Mouse (Mus musculus) embryo, embryonic 11 days (tissue): ENCODE measurements around the gene Sbp.
"Not testable (repeated sequence)": the region's sequence is repeated elsewhere in the genome, so short reads cannot be mapped to it uniquely, and the experiment has no call there.

ENCODE experiments used
- DNase-seq: peaks from one replicate; pipeline ENCODE4 v3.0.0-alpha.2; 2015

Gene Sbp

DNA sequence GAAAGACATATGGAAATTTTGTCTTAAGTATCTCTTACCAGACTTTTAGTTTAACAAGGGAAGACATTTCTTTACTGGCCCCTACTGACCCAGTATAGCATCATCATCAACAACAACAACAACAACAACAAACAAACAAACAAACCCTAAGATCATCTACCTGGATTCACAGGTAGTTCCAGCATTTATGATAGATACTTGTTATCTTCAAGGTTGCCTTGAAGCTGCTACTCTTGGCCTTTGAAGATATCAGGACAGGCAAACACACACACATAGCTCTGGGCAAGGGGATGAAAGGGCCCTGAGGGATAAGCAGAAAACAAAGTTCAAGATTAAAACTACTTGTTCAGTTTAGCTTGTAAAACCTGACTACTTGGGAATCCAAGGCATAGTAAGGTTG lies at the start of gene Sbp:
Gene Sbp, plus strand, starts transcription at position 301 of the 400 bp plus-strand sequence.
- no peak for DNase-seq

DNA sequence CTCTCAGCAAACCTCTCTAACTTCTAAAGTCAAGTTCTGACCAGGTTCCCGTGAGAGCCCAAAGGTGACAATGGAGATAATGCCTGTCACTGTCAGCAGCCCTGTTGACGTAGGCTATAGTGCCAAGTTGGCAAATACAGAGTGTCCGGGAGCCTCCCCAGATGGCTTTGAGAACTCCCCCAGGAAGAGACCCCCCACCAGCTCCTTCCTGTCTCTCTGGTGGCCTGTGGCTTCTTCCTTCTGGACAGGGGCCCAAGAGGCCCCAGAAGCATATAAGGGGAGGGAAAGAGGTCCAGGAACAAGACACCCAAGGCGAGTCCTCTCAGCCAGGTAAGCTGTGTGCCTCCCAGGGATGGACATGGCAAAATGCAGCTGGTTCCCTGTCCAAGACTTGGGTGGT lies 24.3 kb upstream of the Sbp start, which contains the start of gene Dcpp3:
Gene Dcpp3, plus strand, starts transcription at position 301 of the 400 bp plus-strand sequence.
- DNase-seq, result not testable (repeated sequence)

DNA sequence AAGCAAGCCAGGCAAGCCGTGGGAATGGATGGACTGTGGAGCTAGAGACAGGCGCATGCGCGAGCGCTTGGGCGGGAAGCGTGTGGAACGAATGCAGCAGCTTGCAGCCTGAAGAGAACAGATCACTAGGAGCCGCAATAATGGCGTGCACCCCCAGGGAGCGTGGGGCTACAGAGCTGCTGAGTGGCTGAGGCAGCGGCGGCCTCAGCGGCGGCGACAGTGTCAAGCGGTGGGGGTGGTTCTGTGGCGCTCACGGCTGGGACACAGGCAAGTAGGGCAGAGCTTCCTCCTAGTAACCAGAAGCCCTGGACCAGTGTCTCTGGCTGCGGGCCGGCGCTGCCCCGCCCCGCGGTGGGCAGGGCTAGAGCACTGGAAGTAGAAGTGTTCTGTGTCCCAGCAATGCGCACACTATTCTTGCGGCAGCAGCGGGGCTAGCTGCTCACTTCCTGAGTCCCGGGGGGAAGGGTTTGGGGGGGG lies 16.9 kb upstream of the Sbp start:
- peak; percentile 94 for DNase-seq

DNA sequence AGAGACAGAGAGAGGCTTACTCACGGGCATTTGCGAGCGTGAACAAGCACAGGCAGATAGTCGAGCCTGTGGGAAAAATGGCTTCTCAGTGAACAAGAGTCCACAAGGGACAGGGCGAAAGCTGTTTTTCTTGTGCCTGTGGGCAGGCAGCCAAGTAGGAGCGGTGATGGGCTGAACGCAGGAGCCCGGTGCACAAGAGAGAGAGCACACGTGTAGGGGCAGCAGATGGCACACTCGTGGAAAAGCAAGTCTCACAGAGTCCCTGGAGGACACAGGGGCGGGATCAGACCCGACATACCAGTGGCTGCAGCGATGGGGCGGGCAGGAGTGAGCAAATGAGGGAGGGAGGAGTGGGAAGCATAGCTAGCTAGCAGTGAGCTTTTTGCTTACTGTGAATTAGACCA lies 16.4 kb upstream of the Sbp start:
- peak; percentile 81 for DNase-seq

DNA sequence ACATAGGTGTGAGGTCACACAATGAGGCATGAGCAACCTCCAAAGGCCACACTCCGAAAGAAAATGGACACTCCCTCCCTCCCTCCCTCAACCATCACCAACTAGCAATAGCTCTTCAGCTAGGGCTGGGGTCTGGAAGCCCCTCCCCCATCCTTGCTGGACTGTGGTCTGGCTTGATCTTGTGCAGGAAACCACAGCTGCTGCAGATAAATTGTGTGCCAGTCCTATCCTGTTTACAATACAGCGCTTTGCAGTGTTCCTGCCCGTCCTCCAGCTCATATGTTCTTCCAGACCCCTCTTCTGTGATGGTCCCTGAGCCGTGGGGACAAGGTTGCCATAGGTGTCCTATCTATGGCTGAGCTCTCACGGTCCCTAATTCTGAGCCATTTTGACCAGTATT lies 10.3 kb upstream of the Sbp start:
- no peak for DNase-seq

DNA sequence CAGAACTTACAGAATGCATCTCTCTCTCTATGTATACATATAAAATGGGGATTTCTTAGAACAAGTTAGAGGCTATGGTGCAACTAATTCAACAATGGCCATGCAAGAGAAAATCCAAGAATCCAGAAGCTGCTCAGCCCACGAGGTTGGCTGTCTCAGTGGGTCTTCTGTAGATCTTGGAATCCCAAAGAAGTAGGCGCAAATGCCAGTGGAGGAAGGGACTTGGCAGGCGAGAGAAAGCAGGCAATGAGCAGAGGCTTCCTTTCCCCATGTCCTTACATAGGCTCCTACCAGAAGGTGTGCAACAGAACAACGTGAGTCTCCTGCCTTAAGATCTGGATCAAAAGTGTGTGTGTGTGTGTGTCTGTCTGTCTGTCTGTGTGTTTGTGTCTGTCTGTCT lies 6.0 kb downstream of the Sbp start:
- not testable (repeated sequence) for DNase-seq

DNA sequence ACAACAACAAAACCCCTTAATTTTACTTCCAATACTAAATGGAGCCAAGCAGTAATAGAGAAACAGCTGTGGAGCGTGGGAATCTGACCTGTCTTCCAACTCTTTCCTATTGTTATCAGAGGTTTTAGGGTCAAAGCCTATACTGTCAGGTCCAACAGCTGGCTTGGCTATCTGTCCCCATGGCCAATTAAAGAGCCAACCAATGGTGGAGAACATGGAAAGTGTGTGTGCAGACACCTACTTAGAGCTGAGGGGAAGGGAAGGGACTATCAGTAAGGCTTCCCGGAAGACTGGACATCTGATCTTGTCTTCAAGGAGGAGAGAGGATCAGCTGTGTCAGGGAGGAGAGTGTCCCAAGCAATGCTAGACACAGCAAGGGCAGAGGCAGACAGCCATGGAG lies 7.6 kb downstream of the Sbp start:
- no peak for DNase-seq

DNA sequence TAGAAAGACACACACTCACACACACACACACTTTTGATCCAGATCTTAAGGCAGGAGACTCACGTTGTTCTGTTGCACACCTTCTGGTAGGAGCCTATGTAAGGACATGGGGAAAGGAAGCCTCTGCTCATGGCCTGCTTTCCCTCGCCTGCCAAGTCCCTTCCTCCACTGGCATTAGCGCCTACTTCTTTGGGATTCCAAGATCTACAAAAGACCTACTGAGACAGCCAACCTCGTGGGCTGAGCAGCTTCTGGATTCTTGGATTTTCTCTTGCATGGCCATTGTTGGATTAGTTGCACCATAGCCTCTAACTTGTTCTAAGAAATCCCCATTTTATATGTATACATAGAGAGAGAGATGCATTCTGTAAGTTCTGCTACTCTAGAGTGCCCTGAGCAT lies 9.4 kb downstream of the Sbp start:
- not testable (repeated sequence) for DNase-seq

DNA sequence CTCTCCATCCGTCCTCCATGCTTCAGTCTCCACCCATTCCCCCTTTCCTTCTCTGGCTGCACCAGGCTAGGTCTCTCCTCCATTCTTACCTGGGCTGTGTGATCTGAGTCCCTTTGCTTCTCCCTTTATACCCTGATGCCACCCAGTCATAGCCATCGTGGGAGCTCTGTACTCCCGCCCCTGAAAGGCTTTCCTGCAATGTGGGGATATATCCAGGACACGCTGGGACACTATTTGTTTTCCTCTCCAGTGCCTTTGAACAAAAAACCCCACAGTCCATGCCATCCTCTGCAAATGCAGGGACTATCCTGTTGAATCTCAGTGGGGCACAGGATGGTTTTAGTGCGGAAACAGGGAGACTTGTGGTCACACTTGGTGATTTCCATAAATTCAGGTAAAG lies 13.7 kb downstream of the Sbp start, which contains the start of gene Sbpl:
Gene Sbpl, minus strand, starts transcription at position 101 of the 400 bp plus-strand sequence.
- no peak for DNase-seq

DNA sequence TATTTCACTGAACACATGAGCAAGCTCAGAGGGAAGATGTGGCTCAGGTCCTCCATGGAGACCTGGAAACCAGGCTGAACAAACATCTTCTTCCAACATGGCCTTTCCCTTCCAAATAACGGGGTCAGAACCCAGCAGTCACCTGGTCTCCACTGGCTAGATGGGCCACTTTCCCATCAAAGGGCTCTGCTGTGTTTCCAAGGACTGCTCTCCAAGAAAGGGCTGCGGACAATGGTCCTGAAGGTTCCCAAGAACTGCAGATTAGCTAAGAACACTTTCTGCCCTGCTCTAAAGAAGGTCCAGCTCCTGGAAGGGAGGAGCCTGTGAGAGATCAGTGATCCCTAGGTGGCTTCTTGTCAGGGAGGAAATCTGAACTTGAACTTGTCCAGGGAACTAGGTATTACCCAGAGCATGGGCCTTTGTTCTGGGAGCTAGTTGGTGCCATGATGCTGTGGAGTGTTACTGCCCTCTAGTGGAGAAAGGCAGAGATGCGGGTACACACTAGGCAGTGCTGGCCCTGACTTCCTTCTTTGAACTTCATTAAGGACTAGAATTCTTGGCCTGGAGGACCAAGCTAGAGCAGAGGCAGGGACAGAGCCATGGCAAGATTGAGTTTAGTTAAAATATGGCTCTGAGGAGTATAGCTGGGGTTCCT lies 18.7 kb downstream of the Sbp start:
- peak; percentile 90 for DNase-seq

DNA sequence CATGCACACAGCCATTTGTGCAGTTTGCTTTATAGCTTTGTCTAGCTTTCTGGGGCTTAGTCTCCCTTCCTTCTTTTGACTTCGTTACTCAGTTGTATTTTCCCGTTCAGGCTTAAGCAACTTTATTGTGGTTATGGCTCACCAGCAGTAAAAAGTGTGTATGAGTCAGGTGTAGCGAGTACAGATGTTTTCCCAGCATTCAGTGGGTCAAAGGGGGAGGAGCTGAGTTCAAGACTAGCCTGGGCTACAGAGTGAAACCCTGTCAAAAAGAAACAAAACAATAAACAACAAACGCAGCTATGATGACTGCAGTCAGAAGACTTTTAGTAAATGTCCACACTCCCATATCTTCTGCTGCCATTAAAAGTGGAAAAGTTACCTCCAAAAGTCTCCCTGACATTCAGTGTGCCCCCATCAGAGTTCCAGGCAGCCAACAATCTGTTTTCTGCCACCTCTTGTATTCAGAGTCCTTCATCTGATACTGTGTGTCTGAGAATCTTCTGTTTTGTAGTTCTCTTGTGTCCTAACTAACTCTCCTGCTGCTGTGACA lies 20.2 kb downstream of the Sbp start:
- DNase-seq, result no peak

DNA sequence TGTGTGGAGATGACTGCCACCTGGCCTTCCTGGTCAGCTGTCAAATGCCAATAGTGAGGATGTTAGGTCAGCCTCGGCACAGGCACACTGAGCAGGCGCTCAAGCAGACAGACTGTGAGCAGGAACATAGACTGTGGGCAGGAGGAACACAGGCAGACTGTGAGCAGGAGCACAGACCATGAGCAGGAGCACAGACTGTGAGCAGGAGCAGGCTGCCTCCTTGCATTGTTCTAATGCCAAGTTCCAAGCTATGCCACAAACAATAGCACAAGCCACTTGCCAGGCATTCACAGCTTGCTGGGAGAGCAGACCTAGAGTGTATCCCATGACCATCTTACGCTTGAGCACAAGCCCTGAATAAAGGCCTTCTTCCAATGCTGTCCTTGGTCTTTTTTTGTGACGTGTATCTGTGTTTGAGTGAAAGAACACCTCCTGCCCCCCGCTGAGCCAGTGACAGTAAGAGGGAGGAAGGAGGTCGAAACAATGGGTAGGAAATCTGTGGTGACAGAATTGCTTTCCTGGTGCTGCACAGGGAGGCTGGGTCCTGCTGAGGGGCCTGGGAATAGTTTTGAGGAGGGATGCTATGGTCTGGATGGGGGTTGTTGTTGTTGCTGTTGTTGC lies 24.4 kb downstream of the Sbp start:
- DNase-seq, result no peak

DNA sequence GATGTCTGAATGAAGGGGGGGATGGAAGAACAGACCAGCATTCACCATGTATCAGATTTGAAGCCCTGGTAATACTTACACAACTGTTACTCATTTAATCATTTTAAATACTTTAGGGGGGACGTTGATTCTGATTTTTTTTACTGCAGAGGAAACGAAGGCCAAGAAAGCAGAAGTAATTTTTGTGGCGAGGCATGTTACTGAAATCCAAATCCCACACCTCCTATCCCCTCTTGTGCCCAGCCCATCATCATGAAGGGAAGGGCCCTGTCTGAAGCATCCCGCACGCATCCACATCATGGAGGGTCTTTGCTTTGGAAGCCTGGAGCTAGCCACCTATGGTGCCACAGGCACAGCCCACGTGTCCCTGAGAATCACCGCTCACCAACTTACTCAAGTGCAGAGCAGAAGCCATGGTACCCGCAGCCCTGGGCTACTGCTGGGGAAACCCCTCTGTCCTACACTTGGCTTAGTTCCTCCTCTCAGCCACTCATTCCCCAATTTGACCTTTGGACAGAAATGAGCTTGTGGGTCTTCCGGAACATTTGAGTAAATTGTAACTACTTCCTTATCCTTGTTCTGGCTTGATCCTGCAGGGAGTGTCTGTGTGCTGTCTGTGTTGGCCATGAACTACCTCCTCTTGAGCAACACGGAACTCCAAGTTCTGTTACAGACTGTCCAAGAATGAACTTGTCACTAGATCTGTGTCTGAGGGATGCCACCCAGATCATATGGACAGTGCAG lies 25.4 kb downstream of the Sbp start:
- no peak for DNase-seq

DNA sequence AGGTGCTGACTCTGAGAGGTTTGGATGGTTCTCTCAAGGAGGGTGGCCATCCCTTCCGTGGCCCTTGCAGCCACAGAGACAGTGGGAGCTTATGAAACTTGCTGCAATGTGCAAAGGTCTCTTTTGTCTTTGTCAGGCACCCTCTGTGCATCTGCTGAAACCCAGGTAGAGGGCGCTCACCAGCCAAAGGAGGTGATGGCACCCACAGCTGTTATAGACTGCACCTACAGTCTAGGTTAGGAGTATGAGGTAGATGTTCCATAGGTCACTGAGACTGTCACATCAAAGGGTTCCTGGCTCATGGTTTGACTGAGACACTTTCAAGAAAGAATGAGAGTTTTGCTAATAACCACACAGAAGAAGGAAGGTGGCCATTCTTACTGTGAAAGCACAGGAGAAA lies 27.3 kb downstream of the Sbp start:
- no peak for DNase-seq

DNA sequence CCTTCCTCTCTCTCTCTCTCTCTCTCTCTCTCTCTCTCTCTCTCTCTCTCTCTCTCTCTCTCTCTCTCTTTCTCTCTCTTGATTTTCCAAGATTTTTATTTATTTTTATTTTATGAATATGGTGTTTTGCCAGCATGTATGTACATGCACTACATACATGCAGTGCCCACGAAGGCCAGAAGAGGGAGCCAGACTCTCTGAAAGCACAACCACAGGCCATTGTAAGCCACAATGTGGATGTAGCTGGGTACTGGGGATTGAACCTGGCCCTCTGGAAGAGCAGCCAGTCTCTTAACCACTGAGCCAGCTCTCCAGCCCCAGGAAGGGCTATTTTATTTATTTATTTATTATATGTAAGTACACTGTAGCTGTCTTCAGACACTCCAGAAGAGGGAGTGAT lies 27.8 kb downstream of the Sbp start:
- DNase-seq, result peak; percentile 73

DNA sequence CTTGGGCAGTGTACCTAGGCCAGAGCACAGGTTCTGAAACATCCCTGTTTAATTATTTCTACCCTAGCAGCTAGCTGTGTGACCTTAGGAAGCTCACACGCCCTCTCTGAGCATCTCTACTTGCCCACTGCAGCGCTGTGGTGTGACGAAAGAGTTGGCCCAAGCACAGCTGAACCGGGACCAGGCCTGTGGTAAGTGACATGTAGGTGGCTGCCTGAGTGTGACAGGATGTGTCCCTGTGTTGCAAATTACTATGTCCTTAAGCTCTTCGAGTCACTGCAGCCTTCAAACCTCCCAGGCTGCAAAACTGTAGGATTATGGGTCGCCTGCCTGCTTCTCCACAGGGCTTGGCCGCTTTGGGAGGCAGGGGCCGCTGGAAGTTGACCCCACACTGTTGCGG lies 29.8 kb downstream of the Sbp start:
- no peak for DNase-seq

DNA sequence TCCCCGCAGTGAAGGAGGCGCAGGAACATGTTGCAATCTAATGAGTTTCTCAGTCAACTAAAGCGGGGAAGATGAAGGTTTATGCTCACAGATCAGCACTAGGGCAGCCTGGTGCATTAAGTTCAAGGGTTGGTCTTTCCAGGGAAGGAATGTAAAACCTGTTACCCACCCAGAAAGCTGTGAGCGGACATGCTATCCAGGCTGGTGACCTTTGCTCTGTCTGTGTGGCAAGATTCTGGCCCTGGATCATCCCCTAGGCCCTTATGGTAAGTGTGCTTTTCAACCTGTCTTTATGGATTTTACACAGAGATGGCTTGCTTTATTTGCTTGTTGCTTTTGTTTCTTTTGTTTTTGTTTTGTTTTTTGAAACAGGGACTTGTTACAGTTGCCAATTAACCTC lies 35.2 kb downstream of the Sbp start:
- DNase-seq, result no peak

DNA sequence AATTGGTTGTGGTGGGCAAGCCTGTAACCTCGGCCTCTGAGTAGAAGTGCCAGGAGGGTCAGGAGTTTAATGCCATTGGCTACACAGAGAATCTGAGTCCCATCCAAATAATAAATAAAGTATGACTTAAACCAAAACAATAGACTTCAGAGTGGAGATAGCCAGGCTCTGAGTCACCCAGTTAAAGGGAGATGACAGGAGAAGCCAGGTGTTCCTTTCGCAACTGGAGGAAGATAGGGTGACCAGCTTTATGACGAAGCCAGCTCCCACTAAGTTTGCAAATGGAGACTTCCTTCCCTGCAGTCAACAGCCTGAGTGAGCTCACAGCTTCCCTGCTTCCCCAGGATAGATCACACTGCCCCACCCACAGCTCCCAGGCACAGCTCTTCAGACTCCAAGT lies 38.0 kb downstream of the Sbp start:
- no peak for DNase-seq

DNA sequence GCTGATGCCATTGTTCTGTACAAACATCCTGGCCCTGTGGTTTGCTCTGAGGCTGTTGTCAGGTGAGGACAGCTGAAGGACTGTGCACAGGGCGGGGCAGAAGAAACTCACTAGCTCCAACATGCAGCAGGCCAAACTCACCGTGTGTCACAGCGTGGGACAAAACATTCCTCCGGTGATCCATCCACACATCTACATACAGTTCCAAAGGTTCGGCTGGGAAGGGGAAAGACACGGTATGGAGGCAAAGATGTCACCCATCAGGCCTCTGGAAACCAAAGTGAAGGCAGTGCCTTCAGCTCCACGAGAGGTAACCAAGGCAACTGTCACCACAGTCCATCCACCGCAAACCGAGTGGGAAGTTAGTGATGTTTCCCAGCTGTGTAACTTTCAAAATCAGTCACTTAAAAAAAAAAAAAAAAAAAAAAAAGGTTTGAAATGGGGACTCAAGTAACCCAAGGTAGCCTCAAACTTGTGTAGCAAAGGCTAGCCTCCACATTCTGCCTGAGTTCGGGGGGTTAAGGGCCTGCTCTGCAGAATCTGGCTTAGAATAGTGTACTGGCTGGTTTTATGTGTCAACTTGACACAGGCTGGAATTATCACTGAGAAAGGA lies 38.9 kb downstream of the Sbp start, which contains the start of gene Prss30:
Gene Prss30, minus strand, starts transcription at position 270 of the 613 bp plus-strand sequence.
- no peak for DNase-seq

DNA sequence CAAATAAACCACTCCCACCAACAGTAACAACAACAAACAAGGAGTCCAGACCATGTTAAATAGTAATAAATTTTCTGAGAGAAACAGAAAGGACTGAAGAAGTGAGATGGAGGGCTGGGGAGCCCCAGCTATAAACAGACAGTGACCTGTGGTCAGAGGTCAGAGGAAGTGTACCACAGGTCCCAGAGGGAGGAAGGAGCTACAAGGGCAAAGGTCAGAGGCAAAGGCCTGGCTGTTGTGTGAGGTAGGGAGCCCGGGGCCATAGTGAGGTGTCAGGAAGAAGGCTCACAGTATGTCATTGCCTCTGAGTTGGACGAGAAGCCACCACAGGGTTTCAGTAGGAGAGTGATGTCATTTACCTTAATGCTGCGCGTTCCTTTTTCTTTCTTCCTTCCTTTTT lies 41.4 kb downstream of the Sbp start:
- DNase-seq, result peak; percentile 14

DNA sequence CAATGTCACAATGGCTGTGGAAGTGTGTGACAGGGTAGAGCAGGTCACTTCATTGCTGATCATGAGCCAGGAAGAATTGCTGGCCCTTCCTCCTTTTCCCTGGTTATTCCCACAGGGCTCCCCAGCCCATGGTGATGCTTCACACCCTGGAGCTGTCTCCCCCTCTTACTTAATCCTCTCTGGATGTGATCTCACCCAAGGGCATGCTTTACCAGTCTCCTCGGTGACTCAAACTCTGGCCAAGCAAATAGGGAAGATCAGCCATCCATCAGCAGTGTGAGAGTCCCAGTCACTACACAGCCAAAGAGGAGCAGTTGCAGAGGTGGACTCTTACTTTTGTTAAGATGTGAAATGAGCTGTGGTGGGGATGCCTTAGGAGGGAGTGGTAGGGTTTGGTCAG lies 43.5 kb downstream of the Sbp start:
- DNase-seq, result no peak

DNA sequence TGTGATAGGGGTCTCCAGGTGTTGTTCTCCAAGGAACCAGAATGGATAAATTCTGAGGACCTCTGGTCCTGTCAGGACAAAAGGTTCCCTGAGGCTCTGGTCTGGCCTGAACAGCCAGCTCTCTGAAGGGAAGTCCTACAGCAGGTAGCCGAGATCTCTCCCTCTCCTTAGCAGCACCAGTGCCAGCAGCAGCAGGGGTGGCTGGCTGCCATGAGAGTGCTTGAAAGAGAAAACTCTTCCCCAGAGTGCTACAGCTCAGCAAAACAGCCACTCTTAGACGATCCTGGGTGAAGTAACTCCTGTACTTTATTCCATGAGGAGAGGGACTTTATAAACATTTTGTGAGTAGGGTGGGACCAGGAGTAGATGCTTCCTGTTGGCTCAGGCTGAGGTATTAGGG lies 48.3 kb downstream of the Sbp start:
- DNase-seq, result no peak
